Mouse (Mus musculus): ENCODE measurements around the gene Ppm1d.

Gene Ppm1d

DNA sequence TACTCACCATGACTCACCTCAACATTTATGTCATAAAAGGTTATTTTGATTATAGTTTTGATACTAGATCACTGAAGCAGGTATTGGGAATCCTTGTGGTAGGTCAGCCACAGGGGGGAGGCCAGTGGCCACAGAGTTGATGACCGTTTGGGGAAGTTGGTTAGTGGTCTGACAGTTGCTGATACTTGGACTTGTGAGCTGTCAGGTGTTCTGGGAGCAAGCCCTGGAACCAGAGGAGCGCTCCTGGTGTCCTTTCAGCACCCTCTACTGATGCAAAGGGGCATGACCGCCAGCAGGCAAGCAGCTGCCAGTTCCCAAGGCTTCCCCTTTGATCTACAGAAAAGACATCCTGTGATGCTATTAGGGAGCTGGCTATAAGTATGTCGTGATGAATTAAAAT, 23.7 kb downstream of the Ppm1d start:
- DNase-seq = peak; percentile 37 to 43

GRCm38 (mm10) chr11:85339173-85339831, 28.3 kb downstream of the Ppm1d start:
- no peak for DNase-seq

GRCm38 (mm10) chr11:85340070-85340616, 29.1 kb downstream of the Ppm1d start:
- no peak for DNase-seq

DNA sequence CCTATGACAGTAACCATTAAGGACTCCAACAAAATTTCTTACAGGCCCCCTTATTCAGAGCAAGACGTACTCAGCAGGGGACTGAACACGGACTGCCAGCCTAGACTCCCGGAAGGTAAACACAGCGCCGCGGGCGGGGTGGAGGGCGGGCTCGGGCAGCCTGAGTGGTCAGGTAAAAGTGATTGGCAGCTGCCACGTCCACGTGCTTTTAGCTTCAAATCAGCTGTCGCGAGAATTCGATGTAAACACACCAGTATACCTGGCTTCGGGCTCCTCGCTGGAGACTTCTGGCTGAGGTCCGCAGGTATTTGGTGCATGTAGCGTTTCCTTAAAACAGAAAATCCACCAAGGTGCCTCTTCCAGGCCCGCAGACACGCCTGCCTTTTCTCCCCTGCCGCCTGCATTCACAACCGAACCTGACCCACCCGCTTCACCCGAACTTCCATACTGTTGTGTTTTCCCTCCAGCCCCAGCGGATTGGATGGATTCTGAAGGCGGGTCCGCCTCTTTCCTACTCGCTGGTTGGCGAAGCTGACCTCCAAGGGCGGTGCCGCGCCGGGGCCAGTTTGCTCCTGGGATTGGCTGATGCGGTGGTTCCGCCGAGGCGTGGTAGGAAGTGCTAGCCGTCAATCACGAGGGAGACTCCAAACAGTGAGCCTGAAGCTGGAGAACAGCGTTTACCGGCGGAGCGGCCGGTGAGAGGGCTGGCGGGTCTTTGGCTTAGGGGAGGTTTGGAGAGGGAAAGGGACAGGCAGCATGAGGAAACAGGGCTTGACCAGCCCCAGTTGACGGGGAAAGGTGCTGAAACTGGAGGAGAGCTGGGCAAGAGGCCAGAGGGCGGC, 41.7 kb downstream of the Ppm1d start, which contains the start of gene Bcas3:
TSS of gene Bcas3 (plus strand) at position 629 of the 842 bp plus-strand sequence.
- peak; percentile 99 to 100 for DNase-seq

GRCm38 (mm10) chr11:85353819-85354218, 42.8 kb downstream of the Ppm1d start:
- DNase-seq = no peak

DNA sequence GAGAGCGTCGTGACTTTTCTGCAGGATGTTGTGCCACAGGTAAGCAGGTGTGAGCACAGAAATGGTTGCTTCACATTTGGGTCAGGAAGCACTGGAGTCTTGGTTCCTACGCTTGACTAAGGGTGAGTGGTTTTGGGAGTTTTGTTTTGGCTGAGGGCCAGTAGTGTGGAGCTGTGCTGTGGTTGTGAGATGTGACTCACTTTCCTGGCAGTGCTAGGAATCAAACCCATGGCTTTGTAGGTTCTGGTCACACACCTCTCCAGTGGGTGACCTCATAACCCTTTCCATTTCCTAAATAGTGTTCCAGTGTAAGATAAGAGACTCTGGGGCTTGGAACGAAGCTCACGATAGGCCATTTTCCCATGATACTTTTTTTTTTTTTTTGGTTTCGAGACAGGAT, 48.6 kb downstream of the Ppm1d start:
- DNase-seq = no peak

GRCm38 (mm10) chr11:85361621-85362020, 50.6 kb downstream of the Ppm1d start:
- no peak for DNase-seq

DNA sequence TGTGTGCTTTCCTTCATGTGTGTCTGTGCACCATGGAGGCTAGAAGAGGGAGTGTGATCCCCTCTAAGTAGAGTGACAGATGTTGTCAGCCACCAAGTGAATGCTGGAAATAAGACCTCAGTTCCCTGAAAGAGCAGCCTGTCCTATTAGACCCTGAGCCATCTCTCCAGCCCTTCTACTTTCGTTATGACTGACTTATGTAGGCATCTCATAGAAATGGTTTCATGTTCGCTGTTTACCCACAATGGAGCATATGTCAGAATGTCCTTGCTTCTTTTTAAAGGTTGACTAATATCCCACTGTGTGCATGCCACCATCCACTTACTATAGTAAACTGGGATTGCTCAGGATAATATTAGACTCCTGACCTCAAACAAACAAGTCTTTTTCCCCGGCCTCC, 55.1 kb downstream of the Ppm1d start:
- no peak for DNase-seq

GRCm38 (mm10) chr11:85367823-85368222, 56.8 kb downstream of the Ppm1d start:
- DNase-seq = no peak

DNA sequence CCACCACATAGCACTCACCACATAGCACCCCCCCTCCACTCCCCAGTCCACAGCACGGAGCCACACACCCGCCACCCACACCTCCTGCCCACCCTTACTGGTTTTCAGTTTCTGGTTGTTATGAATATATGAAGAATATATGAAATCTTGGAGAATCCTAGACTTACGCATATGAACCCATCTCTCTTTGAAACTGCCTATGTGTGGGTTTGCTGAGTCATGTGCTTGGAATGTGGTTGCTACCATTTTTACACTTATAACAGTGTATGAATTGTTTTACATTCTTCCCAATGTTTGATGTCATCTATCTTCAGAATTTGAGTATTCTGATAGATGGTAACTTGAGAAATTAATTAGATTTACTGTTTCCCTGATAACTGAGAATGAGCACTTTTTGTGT, 68.0 kb downstream of the Ppm1d start:
- no peak for DNase-seq

GRCm38 (mm10) chr11:85380046-85380445, 69.0 kb downstream of the Ppm1d start:
- no peak for DNase-seq

- peak; percentile 72 to 74 for DNase-seq
Observed at GRCm38 (mm10) chr11:85382055-85382454, 71.0 kb downstream of the Ppm1d start.

- DNase-seq = no peak
Observed at GRCm38 (mm10) chr11:85383975-85384821, 73.2 kb downstream of the Ppm1d start.

GRCm38 (mm10) chr11:85392179-85392863, 81.3 kb downstream of the Ppm1d start:
- DNase-seq = peak; percentile 31 to 64

DNA sequence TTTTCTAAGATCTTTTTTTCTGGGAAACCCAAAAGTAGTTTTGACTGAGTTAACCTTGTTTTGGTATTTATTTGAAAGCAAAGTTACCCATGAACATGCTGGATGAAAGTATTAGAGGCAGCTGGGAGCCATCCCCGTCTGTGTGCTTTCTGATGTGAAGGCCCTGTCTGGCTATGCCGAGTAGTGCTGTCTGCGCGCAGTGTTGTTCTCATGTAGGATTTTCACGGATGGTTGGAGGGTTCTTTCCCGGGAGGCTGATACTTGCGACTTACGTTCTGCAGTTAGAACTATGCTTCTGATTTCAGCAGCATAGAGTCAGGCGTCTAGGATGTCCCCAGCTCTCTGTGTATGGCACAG, 81.8 kb downstream of the Ppm1d start:
- peak in 1 of 2 experiments; percentile 4 for DNase-seq

DNA sequence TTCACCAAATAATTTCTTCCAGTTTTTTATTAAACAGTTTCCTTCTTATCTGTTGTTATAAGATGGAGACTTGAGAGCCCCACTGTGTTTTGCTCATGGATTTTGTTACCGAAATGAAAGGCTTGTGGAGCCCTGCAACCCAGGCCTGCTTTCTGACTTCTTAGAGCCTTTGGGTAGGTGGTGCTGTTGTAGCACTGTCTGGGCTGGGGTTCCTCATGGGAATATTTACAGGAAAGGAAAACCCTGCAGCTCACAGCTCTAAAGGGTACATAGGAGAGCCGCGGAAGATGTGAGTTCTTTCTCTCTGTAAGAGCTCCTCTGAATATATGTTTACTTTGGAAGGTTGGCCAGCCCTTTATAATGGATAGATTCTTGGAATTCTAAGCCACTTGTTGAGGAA, 82.9 kb downstream of the Ppm1d start:
- peak in 1 of 2 experiments; percentile 7 for DNase-seq

DNA sequence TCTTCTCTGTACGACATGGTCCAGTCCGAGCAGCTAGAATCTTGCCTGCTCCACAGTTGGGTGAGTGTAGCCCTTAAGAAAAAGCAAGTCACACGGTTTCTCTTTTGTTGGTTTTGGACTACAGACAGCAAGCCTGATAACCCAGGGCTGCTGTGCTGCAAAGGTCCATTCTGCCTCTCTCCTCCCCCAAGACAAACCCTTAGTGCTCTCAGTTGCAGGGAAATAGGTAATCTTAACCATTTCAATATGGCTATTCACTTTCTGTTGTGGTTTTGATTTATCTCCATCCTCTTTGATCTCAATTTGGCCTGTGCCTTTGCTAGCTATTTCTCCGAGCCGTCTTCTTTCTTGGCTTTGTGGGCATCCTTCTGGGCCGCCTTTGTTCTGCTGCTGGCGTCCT, 84.3 kb downstream of the Ppm1d start:
- peak in 1 of 2 experiments; percentile 4 for DNase-seq
